Mouse (Mus musculus) mouse trophoblast stem cell (cell line): ENCODE data around the gene Fry.

Experiments
- in situ Hi-C, 2 experiments: fragments of 300-500 bp; cut with MseI, MboI; formaldehyde crosslinking; loops; 2 replicates in 1 of 2; 3 replicates in 1 of 2; pipeline ENCODE4 v1.15.1; 2025

Fry gene

DNA sequence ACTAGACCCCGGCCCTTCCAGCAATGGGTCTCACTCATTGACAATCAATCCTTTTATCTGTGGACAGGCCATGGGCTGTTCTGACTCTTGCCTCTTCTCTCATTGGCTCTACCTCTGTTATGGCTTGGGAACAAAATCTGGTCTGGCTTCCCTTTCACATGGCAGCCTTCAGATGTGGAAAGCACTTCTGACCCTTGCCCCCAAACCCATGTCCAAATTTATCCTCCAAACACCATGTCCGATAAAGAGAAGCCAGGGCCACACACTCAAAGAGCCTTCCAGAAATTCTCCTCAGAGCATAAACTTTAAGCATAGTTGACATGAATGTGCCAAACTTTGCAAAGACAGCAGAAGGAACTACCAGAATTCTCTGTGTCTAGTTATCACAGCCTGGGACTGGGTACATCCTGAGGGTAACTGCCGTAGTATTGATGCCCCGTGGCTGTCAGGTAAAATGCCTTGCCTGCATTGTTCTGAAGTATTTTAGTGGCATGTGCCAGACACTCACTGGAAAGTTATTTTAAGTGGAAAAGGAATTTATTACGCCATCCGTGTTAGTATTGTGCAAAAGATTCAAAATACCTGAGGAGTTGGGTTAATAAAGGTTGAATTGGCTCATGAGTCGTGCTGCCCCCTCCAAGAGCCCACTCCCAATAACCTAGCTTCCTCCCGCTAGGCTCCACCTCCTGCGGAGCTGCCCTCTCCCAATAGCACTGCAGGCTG lies 333.0 kb downstream of the Fry start:
- in situ Hi-C loops = no loop called here

DNA sequence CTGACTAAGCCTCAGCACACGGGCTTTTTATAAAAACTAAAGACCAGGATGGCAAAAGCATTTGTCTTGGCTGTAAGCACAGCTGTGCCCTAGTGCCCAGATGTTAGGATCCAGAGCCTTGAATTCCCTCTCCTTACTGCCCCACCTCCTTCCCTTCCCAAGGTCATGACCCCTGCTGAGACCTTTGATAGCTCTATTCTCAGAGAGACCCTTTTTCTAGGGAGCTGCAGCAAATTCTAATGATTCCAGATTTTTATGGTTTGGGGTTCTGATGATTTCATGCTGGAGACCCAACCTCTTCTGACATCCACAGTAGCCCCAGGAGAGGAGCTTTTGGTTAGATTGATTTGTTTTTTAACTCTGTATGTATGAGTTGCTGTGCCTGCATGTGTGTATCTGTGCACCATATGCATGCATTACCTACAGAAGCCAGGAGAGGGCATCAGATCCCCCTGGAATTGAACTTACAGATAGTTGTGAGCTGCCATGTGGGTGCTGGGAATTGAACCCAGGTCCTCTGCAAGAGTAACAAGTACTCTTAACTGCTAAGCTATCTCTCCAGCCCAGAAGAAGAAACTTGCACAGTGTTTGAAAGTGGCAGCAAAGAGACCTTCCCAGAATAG lies 333.7 kb downstream of the Fry start:
- in situ Hi-C loops = no loop called here

DNA sequence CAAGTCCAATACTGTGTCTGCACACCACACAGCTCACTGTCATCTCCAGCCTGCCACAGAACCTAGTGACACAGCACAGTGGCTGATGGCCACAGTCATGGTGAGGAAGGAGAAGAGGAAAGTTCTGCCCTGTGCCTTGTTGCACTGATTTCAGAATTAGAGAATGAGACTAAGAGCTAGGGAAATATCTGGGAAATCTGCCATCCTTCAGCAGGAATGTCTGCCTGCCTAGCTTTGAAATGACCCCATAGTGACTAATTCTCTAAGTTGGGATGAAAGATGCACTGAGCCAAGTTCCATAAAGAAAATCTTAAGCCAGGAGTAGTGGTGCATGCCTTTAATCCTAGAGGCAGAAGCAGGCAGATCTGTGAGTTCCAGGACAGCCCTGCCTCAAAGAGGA lies 334.2 kb downstream of the Fry start:
- in situ Hi-C loops = no loop called here

DNA sequence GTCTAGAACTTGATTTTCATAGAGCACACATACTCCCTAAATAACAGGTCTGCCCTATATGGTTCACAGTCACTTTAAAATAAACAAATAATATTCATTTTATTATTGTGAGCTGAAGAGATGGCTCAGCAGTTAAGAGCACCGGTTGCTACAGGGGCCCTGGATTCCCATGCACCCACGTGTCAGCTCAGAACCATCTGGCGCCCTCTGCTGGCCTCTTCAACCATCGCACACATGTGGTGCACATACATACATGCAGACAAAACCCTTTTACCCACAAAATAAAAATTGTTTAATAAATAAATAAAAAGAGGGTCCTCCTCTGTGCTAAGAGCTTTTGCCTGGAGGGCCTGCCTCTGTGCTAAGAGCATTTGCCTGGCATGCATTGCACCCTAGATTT lies 335.0 kb downstream of the Fry start:
- in situ Hi-C loops = no loop called here

DNA sequence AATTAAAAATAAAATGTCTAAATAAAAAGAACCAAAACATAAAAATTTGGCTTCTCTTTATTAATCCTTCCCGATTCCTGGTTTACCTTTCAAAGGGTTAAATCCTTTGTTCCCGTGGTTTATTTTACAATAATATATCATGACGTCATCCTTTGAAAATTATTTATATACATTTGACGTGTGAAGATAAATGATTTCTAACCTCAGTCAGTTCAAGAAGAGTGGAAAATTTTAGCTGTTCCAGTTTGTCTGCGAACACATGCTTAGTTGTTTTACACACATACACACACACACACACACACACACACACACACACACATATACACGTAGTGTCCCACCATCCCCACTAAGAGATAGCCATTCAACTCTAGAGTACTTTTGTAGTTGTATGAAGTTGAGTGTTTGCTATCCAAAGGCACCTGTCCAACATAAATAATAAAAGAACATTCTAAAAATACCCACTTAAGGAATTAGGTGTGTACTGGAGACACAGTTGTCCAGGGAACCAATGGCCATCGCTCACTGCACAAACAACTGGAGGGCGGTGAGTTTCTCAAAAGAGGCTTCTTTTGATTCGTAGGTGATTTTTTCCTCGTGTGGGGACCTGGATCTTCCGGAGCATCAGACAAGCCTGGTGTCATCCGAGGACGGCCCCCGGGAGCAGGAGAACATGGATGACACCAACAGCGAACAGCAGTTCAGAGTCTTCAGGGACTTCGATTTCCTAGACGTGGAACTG lies 338.9 kb downstream of the Fry start:
- in situ Hi-C loops = no loop called here

DNA sequence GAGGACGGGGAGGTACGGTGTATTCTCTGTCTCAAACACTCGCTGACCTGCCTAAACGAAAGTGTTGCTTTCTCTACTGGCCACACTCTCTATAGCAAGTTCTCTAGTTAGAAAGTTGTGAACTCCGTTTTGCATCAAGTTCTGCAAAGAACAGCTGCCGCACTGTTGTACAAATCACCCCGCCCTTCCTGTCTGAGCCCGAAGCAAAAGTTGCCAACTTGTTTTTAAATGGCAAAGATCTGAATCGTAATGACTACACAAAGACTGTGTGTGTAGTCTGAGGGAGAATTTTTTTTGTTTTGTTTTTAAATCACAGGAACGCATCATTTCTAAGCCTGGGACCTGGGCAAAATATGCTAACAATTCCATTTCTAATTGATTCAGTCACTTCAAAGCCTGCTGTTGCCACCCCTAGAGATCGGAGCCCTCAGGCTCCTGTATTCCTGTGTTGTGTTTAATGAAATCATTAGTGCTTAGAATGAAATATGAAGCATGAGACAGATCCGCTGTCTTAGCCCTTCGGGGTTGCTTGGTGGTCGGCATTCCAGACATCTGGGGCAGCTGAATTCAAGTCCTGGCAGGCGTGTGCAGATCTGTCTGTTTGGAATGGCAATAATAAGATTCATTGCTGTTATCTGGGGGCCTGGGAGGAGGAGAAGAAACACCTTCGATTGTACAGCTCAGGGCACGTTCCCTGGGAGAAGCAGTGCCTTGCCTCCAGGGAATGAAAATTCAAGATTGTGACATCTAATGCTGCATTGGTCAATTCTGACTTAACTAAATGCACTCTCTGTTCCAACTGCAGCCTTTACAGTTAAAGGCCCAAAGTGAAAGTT lies 339.7 kb downstream of the Fry start:
- in situ Hi-C loops = no loop called here

DNA sequence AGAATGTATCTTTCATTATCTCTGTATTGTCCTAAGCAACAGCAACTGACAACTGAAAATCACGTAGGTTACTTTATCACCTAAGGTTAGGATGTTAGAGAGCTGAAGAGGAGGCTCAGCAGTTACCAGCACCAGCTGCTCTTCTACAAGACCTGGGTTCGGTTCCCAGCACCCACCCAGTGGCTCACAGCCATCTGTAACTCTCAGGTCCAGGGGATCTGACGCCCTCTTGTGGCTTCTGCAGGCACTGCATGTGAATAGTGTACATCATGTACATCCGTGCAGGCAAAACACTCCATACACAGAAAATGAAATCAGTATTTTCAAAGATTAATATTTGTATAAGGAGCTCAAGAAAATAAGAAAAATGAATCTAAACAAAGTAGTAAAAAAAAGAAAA lies 341.4 kb downstream of the Fry start:
- in situ Hi-C loops = no loop called here

DNA sequence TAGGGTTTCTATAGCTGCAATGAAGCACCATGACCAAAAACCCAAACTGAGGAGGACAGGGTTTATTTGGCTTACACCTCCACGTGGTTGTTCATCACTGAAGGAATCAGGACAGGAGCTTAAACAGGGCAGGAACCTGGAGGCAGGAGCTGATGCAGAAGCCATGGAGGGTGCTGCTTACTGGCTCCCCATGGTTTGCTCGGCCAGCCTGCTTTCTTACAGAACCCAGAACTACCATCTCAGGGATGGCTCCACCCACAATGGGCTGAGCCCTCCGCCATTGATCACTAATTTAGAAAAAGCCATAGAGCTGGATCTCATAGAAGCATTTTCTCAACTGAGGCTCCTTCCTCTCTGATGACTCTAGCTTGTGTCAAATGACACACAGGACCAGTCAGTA lies 346.3 kb downstream of the Fry start:
- in situ Hi-C loops = no loop called here

DNA sequence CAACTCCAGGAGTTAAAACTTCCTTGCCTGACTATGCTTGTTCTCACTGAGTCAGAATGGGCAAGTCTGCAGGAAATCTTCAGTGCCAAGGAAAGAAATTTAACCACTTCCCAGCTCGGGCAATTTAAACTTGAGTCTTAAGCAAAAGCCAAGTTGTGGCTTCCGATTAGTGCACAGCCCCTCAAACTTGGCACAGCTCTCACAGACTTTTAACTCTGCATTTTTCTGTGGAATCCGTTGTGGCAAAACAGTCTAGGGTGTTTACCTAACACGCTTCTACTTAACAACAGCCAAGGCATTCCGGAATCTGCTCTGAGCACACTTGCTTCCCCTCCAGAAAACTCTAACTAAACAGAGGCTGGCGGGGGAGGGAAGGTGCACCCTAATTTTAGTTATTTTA lies 346.8 kb downstream of the Fry start:
- in situ Hi-C loops = no loop called here

DNA sequence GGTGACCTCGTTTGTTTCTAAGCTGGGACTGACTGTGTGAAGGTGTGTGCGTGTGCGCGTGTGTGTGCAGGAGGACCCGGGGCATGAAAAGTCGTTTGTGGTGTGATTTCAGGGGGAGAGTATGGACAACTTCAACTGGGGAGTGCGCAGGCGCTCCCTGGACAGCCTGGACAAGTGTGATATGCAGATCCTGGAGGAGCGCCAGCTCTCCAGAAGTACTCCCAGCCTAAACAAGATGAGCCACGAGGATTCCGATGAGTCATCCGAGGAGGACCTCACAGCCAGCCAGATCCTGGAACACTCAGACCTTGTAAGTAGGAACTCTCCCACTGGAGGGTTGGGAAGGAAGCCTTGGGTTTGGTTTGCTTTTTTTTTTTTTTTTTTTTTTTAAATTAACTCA lies 347.7 kb downstream of the Fry start:
- in situ Hi-C loops = no loop called here

DNA sequence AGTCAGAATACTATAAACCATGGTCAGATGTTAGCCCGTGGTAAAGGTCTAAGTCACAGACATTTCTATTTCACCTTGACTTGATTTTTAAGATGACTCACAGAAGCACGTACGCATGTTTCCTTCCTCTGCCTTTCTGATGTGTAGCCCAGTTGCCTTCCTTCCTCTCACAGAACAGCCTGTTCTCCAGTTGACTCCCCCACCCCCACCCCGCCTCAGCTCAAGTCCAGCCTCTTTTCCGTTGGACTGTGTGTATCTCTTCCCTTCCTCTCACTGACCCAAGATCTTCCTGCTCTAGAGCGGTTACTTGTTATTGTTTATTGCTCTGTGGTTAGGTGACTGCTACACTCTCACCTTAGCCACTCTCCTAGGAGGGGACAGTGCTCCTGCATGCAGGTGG lies 350.0 kb downstream of the Fry start:
- in situ Hi-C loops = no loop called here

DNA sequence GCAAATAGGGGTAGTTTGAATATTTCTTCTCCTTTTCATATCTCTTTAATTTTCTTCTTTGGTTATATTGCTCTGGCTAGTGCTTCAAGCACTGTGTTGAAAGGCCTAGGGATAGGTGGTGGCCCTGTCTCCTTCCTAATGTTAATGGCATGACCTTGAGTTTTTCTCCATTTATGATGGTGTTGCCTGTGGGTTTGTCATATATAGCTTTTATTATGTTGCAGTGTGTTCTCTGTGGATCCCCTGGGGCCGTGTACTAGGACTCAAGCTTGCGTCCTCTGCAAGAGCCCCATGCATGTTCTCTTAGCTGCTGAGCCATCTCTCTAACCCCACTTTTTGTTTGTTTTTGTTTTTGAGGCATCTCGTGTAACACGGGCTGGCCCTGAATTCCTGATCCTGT lies 358.9 kb downstream of the Fry start:
- in situ Hi-C loops = no loop called here

DNA sequence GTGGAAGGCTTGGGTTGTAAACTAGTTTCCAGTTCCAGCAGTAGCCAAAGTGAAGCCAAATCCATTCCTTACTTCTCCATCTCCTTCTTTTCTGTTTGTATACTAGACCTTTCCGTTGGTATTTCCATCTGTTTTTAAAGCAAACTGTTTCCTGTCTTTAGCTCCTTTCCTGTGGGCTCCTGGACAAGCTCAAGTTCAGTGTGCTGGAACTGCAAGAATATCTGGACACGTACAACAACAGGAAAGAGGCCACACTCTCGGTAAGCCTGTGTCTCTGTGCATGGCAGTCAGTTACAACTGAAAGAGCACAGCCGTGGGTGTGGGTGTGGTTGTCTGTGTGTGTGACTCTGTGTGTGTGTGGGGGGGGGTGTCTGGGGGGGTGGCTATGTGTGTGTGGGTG lies 360.2 kb downstream of the Fry start:
- in situ Hi-C loops = no loop called here

DNA sequence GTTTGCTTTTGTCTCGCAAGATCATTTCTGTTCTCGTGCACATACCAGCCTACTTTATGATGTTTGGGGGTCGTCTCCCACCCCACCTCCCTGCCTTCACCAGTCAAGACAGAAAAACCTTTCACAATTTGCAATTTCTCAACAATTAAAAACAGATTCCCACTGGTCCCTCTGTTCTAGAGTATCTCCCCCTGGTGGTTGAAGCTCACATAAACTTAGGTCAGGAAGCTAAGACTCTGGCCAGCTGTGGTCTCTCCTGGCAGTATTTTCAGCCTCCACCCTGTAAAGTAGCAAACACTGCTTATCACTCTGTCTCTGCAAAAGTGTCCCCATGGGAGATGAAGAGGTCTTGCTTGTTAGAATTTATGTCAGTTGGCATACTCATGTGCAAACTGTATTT lies 366.8 kb downstream of the Fry start:
- in situ Hi-C loops = no loop called here

DNA sequence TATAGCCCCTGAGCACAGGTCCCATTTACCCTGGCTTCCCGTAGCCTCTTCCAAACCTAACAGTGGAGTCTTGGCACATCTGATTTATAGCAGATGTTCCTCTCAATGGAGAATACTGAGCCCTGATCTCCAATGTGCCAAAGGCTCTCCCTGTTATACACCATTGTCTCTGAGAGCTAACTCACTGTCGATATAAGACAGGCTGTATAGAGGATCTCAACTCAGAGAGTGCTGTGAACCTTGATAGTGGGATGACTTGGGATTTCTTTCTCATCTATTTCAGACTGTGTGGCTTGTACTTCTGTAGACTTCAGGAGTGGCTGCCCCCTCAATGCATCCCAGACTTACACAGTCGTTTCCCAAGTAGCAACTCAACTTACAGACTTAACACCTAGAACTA lies 371.8 kb downstream of the Fry start:
- in situ Hi-C loops = loop anchor here (10.0 kb wide), 1 partner anchor 45 kb away; no protein-coding TSS in a partner anchor

DNA sequence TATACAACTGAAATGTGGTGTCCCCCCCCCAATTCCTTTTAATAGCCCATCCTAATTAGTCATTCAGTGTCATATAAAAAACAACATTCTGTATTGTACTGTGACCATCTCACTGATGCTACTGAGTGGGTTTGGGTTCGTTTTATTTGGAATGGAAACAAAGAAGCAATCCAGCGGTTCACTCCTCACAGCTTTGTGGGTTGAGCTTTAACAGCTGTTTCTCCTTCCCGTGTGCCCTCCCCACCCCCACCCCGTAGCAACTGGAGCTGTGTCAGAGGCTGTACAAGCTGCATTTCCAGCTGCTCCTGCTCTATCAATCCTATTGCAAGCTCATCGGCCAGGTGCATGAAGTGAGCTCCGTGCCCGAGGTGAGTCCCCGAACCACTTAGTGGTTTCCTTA lies 372.4 kb downstream of the Fry start:
- in situ Hi-C loops = loop anchor here (10.0 kb wide), 1 partner anchor 46 kb away; no protein-coding TSS in a partner anchor

DNA sequence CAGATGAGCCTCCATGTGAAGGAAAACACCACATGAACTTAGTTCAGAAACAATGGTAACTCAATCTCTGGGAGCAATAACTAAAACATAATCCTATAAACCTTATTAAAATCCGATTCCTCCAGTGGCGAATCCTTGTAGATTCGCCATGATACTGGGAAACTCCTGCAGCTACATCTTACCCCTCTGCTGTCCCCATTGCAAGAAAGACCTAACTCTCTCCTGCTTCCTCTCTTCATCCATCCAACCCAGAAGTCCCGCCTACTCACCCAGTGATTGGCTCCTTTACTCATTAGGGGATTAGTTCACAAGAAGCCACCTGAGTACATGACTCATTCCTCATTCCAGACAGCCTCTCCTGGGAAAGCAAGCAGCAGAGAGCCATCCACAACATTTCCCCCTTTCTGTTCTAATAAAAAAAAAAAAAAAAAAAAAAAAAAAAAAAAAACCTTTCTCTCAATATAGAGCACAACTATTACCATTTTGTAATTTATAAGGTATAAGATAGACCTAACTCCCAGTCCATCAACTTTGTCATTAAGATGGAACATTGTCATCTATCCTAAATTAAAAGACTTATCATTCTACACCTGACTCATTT lies 373.2 kb downstream of the Fry start:
- in situ Hi-C loops = loop anchor here (10.0 kb wide), 1 partner anchor 47 kb away; no protein-coding TSS in a partner anchor

DNA sequence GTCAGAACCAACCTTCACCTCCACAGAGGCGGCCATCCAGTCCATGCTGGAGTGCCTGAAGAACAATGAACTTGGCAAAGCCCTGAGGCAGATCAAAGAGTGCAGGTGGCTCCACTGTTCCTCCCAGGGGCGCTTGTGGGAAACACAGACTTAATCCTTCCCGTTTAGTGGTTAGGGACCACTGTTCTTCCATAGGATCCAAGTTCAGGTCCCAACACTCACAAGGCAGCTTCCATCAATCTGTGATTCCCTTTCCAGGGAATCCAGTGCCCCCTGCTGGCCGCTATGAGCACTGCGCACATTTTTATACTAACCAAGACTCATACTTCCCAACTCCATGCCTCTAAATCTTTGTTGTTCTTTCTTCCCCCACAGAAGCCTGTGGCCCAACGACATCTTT lies 377.3 kb downstream of the Fry start:
- in situ Hi-C loops = loop anchor here (10.0 kb wide), 1 partner anchor 51 kb away; no protein-coding TSS in a partner anchor

DNA sequence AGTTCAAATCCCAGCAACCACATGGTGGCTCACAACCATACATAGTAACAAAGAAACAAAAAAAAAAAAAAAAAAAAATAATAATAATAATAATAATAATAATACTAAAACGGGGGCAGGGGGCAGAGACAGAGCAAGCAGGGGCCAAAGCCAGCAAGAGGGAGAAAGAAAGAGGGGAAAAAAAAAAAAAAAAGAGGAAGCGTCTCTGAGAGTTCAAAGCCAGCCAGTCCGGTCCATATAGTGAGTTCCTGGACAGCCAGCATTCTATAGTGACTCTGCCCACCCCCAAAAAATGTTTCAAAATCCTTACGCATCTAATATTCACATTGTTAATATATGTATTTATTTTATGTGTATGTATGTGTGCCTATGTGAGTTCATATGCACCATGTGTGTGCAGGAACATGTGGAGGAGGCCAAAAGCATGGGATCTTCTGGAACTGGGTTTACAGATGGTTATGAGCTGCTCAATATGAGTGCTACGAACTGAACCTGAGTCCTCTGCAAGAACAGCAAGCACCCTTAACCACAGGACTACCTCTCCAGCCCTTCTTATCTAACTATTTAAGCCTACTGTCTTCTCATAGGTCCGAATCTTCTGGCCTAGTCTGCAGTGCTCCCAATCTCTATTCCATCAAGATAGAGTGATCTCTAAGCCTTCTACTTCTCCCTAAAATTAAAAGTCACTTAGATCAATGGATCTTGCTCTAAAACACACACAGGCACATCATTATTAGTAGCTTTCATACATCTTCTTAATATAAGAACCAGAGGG lies 392.2 kb downstream of the Fry start:
- in situ Hi-C loops = no loop called here

DNA sequence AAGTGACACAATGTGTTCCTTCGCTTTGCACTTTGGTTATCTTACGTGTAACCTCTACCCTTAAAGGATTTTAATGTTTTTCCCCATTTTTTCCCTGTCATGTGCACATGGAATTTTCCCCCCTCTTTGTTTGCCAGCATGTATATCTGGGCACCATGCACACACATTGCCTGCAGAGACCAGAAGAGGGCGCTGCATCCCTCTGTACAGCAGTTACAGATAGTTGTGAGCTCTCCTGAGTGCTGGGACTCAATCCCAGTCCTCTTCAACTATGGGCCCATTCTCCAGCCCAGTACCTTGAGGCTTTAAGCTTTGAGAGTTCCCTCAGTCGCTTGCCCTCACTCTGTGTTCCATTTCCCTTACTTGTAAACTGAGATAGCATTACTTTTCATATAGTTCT lies 394.8 kb downstream of the Fry start:
- in situ Hi-C loops = no loop called here

DNA sequence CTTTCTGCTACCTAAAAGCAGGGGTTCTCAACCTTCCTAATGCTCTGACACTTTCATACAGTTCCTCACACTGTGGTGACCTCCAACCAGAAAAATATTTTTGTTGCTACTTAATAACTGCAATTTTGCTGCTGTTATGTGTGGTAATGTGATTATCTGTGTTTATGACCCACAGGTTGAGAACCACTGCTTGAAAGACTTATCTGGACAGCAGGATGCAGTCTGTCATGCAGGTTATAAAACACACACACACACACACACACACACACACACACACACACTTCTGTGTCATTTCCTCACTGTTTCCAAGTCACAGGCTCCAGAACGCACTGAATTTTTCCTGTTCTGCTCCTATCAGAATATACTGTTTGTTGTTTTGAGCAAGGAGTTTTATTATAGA lies 395.6 kb downstream of the Fry start:
- in situ Hi-C loops = no loop called here
